Mouse (Mus musculus) stomach, postnatal 0 days (tissue): Measurements from ENCODE around the gene Pno1.

Experiments used
- CTCF ChIP-seq: IDR thresholded peaks from 2 replicates; pipeline ENCODE4 v1.5.1; 2016; ENCODE audit warnings: antibody characterized with exemption, low read depth, mild to moderate bottlenecking, moderate library complexity
- EP300 ChIP-seq: optimal IDR thresholded peaks from 2 replicates; pipeline ENCODE3; 2016; ENCODE audit warnings: antibody characterized with exemption

- TF ChIP-seq CTCF: no peak
- TF ChIP-seq EP300: no peak
Observed at GRCm38 (mm10) chr11:17183165-17183564, 28.2 kb downstream of the Pno1 start.
